Mouse (Mus musculus): ENCODE measurements at regions not wholly inside any gene's neighbourhood (a gene's known extent, or its start where the extent isn't known, plus 50 kb on each side); places are given as distances from the start of the nearest gene placed in this dataset.

- 16% methylated on average over 15 of the region's 15 CpGs for WGBS
- no peaks in the 10 kb centered on the region for H3K27me3 ChIP-seq (ENCODE audit: control insufficient read depth, insufficient read depth, low read length)
- H3K36me3 ChIP-seq (ENCODE audit: control insufficient read depth, insufficient read depth, low read length) = no peaks in the 10 kb centered on the region
- H3K9ac ChIP-seq (replicated peaks; ENCODE audit: low read depth, low read length) = no peak overlapping the region
- ATAC-seq (ENCODE audit: low read depth) = peak; percentile 49; the same call in 1 of the 2 replicates
- no peaks in the 10 kb centered on the region for H3K9me3 ChIP-seq (ENCODE audit: control insufficient read depth, low read length)
- H3K27ac ChIP-seq (ENCODE audit: low read depth, low read length) = peak overlapping the region; percentile 57; the same call in 1 of the 2 replicates
- no peak overlapping the region for H3K4me3 ChIP-seq (ENCODE audit: low read depth, low read length)
- H3K4me1 ChIP-seq (ENCODE audit: control insufficient read depth, insufficient read depth, low read length) = peaks cover 23% of the 10 kb centered on the region
- H3K4me2 ChIP-seq (ENCODE audit: low read depth, low read length) = peak overlapping the region; percentile 30
These were observed 58.6 kb downstream of the Mrm1 start for GRCm38 (mm10) chr11:84760622-84761196.

GRCm38 (mm10) chr11:84759478-84759986 lies 59.8 kb downstream of the Mrm1 start:
- H3K4me3 ChIP-seq (ENCODE audit: low read depth, low read length) = no peak overlapping the region
- H3K9ac ChIP-seq (replicated peaks; ENCODE audit: low read depth, low read length) = no peak overlapping the region
- H3K36me3 ChIP-seq (ENCODE audit: control insufficient read depth, insufficient read depth, low read length) = no peaks in the 10 kb centered on the region
- 90% methylated on average over 5 of the region's 5 CpGs for WGBS
- H3K4me1 ChIP-seq (ENCODE audit: control insufficient read depth, insufficient read depth, low read length) = peaks cover 15% of the 10 kb centered on the region
- no peak overlapping the region for H3K4me2 ChIP-seq (ENCODE audit: low read depth, low read length)
- no peaks in the 10 kb centered on the region for H3K27me3 ChIP-seq (ENCODE audit: control insufficient read depth, insufficient read depth, low read length)
- H3K9me3 ChIP-seq (ENCODE audit: control insufficient read depth, low read length) = no peaks in the 10 kb centered on the region
- ATAC-seq (ENCODE audit: low read depth) = no peak
- no peak overlapping the region for H3K27ac ChIP-seq (ENCODE audit: low read depth, low read length)

GRCm38 (mm10) chr11:84752007-84752406 lies 67.3 kb downstream of the Mrm1 start:
- Histone ChIP-seq H3K36me3 (ENCODE audit: control insufficient read depth, insufficient read depth, low read length) (no peaks in the 10 kb centered on the region), H3K4me2 (ENCODE audit: low read depth, low read length) (no peak overlapping the region), H3K4me1 (ENCODE audit: control insufficient read depth, insufficient read depth, low read length) (no peaks in the 10 kb centered on the region), H3K27ac (ENCODE audit: low read depth, low read length) (no peak overlapping the region), H3K9me3 (ENCODE audit: control insufficient read depth, low read length) (no peaks in the 10 kb centered on the region), H3K9ac (replicated peaks; ENCODE audit: low read depth, low read length) (no peak overlapping the region), H3K27me3 (ENCODE audit: control insufficient read depth, insufficient read depth, low read length) (no peaks in the 10 kb centered on the region), H3K4me3 (ENCODE audit: low read depth, low read length) (no peak overlapping the region)
- no peak for ATAC-seq (ENCODE audit: low read depth)
- 73% methylated on average over 6 of the region's 6 CpGs for WGBS

- Histone ChIP-seq H3K27me3 (ENCODE audit: control insufficient read depth, insufficient read depth, low read length) (no peaks in the 10 kb centered on the region), H3K4me2 (ENCODE audit: low read depth, low read length) (no peak overlapping the region), H3K27ac (ENCODE audit: low read depth, low read length) (no peak overlapping the region), H3K4me1 (ENCODE audit: control insufficient read depth, insufficient read depth, low read length) (0 out of 2 replicates have a peak, but pooled peaks cover 3% of the 10 kb centered on the region), H3K9me3 (ENCODE audit: control insufficient read depth, low read length) (no peaks in the 10 kb centered on the region), H3K36me3 (ENCODE audit: control insufficient read depth, insufficient read depth, low read length) (no peaks in the 10 kb centered on the region), H3K9ac (replicated peaks; ENCODE audit: low read depth, low read length) (no peak overlapping the region), H3K4me3 (ENCODE audit: low read depth, low read length) (no peak overlapping the region)
- ATAC-seq (ENCODE audit: low read depth) = no peak
- WGBS = 45% methylated on average over 12 of the region's 12 CpGs
These were observed 69.6 kb downstream of the Mrm1 start for GRCm38 (mm10) chr11:84749490-84750349.

GRCm38 (mm10) chr11:84738769-84739589 lies 80.3 kb downstream of the Mrm1 start:
- ATAC-seq (ENCODE audit: low read depth) = no peak

GRCm38 (mm10) chr11:84738128-84738527 lies 81.2 kb downstream of the Mrm1 start:
- H3K27me3 ChIP-seq (ENCODE audit: control insufficient read depth, insufficient read depth, low read length) = no peaks in the 10 kb centered on the region
- H3K27ac ChIP-seq (ENCODE audit: low read depth, low read length) = no peak overlapping the region
- H3K4me1 ChIP-seq (ENCODE audit: control insufficient read depth, insufficient read depth, low read length) = no peaks in the 10 kb centered on the region
- no peaks in the 10 kb centered on the region for H3K36me3 ChIP-seq (ENCODE audit: control insufficient read depth, insufficient read depth, low read length)
- 53% methylated on average over 3 of the region's 3 CpGs for WGBS
- no peak overlapping the region for H3K4me2 ChIP-seq (ENCODE audit: low read depth, low read length)
- H3K4me3 ChIP-seq (ENCODE audit: low read depth, low read length) = no peak overlapping the region
- H3K9me3 ChIP-seq (ENCODE audit: control insufficient read depth, low read length) = no peaks in the 10 kb centered on the region
- no peak for ATAC-seq (ENCODE audit: low read depth)
- H3K9ac ChIP-seq (replicated peaks; ENCODE audit: low read depth, low read length) = no peak overlapping the region

More at GRCm38 (mm10) chr11:84738769-84739589, 80.3 kb downstream of the Mrm1 start:
- Histone ChIP-seq H3K4me2 (ENCODE audit: low read depth, low read length) (no peak overlapping the region), H3K9me3 (ENCODE audit: control insufficient read depth, low read length) (no peaks in the 10 kb centered on the region), H3K4me1 (ENCODE audit: control insufficient read depth, insufficient read depth, low read length) (no peaks in the 10 kb centered on the region), H3K27me3 (ENCODE audit: control insufficient read depth, insufficient read depth, low read length) (no peaks in the 10 kb centered on the region), H3K9ac (replicated peaks; ENCODE audit: low read depth, low read length) (no peak overlapping the region), H3K4me3 (ENCODE audit: low read depth, low read length) (no peak overlapping the region), H3K36me3 (ENCODE audit: control insufficient read depth, insufficient read depth, low read length) (no peaks in the 10 kb centered on the region), H3K27ac (ENCODE audit: low read depth, low read length) (no peak overlapping the region)
- WGBS = 12% methylated on average over 17 of the region's 17 CpGs

- Histone ChIP-seq H3K27me3 (ENCODE audit: control insufficient read depth, insufficient read depth, low read length) (no peaks in the 10 kb centered on the region), H3K4me1 (ENCODE audit: control insufficient read depth, insufficient read depth, low read length) (peaks cover 4% of the 10 kb centered on the region; the same call in 1 of the 2 replicates), H3K4me3 (ENCODE audit: low read depth, low read length) (no peak overlapping the region), H3K9me3 (ENCODE audit: control insufficient read depth, low read length) (no peaks in the 10 kb centered on the region), H3K27ac (ENCODE audit: low read depth, low read length) (no peak overlapping the region), H3K36me3 (ENCODE audit: control insufficient read depth, insufficient read depth, low read length) (no peaks in the 10 kb centered on the region), H3K9ac (replicated peaks; ENCODE audit: low read depth, low read length) (no peak overlapping the region), H3K4me2 (ENCODE audit: low read depth, low read length) (no peak overlapping the region)
- WGBS = 48% methylated on average over 6 of the region's 6 CpGs
- ATAC-seq (ENCODE audit: low read depth) = no peak
These were observed 87.4 kb downstream of the Mrm1 start for GRCm38 (mm10) chr11:84731890-84732289.

- WGBS = 22% methylated on average over 8 of the region's 8 CpGs
- Histone ChIP-seq H3K9me3 (ENCODE audit: control insufficient read depth, low read length) (no peaks in the 10 kb centered on the region), H3K36me3 (ENCODE audit: control insufficient read depth, insufficient read depth, low read length) (no peaks in the 10 kb centered on the region), H3K27me3 (ENCODE audit: control insufficient read depth, insufficient read depth, low read length) (no peaks in the 10 kb centered on the region), H3K4me1 (ENCODE audit: control insufficient read depth, insufficient read depth, low read length) (peaks cover 7% of the 10 kb centered on the region; the same call in 1 of the 2 replicates), H3K27ac (ENCODE audit: low read depth, low read length) (no peak overlapping the region), H3K4me2 (ENCODE audit: low read depth, low read length) (no peak overlapping the region), H3K9ac (replicated peaks; ENCODE audit: low read depth, low read length) (no peak overlapping the region), H3K4me3 (ENCODE audit: low read depth, low read length) (no peak overlapping the region)
- no peak for ATAC-seq (ENCODE audit: low read depth)
These were observed 89.1 kb downstream of the Mrm1 start for GRCm38 (mm10) chr11:84730218-84730617.

All from neural tube, embryonic 14.5 days (tissue).